Mouse (Mus musculus): ENCODE results near the gene Nit1. TPM values are rescaled to one million over a fixed set of nuclear protein-coding genes. Genes with fewer than 3 reads are reported as not detected.

Nit1 gene
- polyA plus RNA-seq, 1 experiment from 2014 or later: 35.6 TPM

DNA sequence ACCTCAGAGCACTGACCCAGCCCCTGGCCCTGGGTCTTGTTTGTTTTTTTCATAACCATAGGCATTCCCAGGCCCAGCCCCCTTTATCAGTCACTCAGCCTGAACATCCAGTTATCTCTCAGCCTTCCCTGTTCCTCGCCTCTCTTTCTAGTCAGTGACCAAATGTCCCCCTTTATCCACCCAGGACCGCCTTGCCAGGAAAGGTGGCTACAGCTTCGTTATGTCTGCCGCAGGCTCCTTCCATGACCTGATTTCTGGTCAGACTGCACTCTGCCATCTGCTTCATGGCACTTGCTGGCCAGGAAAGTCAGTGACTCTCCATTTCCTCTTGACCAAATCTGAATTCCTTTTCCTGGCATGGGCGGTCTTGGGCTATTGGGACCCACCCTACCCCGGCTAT lies 32.9 kb upstream of the Nit1 start:
- ATAC-seq (replicated peaks; ENCODE audit: low FRiP score): no peak
- WGBS: 86% methylated on average over 6 of the region's 6 CpGs
- peaks cover 3% of the 10 kb centered on the region; the same call in 1 of the 2 replicates for H3K27me3 ChIP-seq (ENCODE audit: control insufficient read depth, insufficient read depth, low read length)

DNA sequence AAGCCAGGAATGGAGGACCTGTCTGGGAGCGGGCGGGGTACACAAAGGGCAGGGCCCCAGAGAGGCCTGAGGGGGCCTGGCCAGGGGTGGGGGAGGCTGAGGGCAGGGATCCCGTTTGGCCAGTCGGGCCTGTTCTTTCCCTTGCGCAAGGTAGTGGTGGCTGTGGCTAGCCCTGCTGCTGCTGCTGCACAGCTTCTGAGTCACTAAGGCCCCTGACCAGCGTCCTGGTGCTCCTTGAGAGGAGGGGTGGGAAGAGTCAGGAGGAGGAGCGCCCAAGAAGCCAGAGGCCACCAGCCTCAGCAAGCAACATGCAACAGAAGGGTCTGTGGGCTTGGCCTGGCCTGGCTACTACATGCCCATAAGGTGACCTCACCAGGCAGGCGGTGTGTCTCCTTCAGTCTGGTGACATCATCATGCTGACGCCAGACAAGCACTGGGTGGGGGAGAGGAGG lies 30.2 kb upstream of the Nit1 start:
- H3K9me3 ChIP-seq (ENCODE audit: control insufficient read depth, low read length): no peaks in the 10 kb centered on the region
- H3K4me1 ChIP-seq (replicated peaks; ENCODE audit: control insufficient read depth, insufficient read depth, low read length): peaks cover 4% of the 10 kb centered on the region; the same call in 1 of the 2 replicates
- no peak overlapping the region for H3K4me2 ChIP-seq (ENCODE audit: low read depth, low read length, severe bottlenecking)
- no peak overlapping the region for H3K9ac ChIP-seq (ENCODE audit: low read length)
- 48% methylated on average over 9 of the region's 9 CpGs for WGBS
- H3K27me3 ChIP-seq (ENCODE audit: control insufficient read depth, insufficient read depth, low read length): peaks cover under 1% of the 10 kb centered on the region; the same call in 1 of the 2 replicates
- no peak overlapping the region for H3K4me3 ChIP-seq (ENCODE audit: low read depth, low read length)
- DNase-seq (ENCODE audit: low spot score) (no peak), ATAC-seq (replicated peaks; ENCODE audit: low FRiP score) (no peak)
- H3K27ac ChIP-seq (ENCODE audit: low read depth, low read length): no peak overlapping the region
- no peaks in the 10 kb centered on the region for H3K36me3 ChIP-seq (ENCODE audit: control insufficient read depth, insufficient read depth, low read length)

More for the DNA sequence above, 32.9 kb upstream of the Nit1 start:
- no peaks in the 10 kb centered on the region for H3K36me3 ChIP-seq (ENCODE audit: control insufficient read depth, insufficient read depth, low read length)
- H3K27ac ChIP-seq (ENCODE audit: low read depth, low read length): no peak overlapping the region
- H3K4me1 ChIP-seq (replicated peaks; ENCODE audit: control insufficient read depth, insufficient read depth, low read length): peaks cover 4% of the 10 kb centered on the region; the same call in 1 of the 2 replicates
- no peak overlapping the region for H3K4me2 ChIP-seq (ENCODE audit: low read depth, low read length, severe bottlenecking)
- no peak for DNase-seq (ENCODE audit: low spot score)
- no peak overlapping the region for H3K4me3 ChIP-seq (ENCODE audit: low read depth, low read length)
- no peaks in the 10 kb centered on the region for H3K9me3 ChIP-seq (ENCODE audit: control insufficient read depth, low read length)
- H3K9ac ChIP-seq (ENCODE audit: low read length): no peak overlapping the region

DNA sequence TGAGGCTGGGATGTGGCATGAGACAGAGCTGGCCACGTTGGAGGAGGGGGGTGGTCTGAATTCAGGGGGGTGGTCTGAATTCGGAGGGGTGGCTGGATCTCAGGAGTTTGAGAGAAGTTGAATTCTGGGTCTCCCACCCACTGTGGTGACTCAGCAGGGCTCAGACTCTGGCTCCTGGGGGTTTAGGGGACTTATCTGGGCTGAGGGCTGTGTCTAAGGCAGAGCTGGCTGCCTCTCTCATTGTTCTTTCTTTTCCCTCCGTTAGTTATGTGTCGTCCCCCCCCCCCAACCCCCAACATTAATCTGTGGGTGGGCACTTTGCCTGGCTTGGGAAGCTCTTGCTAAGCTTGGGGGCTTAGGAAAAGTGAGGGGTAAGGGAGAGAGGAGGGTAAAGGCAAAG lies 28.5 kb upstream of the Nit1 start:
- Histone ChIP-seq H3K4me1 (replicated peaks; ENCODE audit: control insufficient read depth, insufficient read depth, low read length) (0 out of 2 replicates have a peak, but pooled peaks cover 4% of the 10 kb centered on the region), H3K36me3 (ENCODE audit: control insufficient read depth, insufficient read depth, low read length) (no peaks in the 10 kb centered on the region), H3K9me3 (ENCODE audit: control insufficient read depth, low read length) (no peaks in the 10 kb centered on the region), H3K4me2 (ENCODE audit: low read depth, low read length, severe bottlenecking) (no peak overlapping the region), H3K27ac (ENCODE audit: low read depth, low read length) (no peak overlapping the region), H3K9ac (ENCODE audit: low read length) (peak overlapping the region; percentile 12; the same call in 1 of the 2 replicates), H3K27me3 (ENCODE audit: control insufficient read depth, insufficient read depth, low read length) (no peaks in the 10 kb centered on the region; the same call in 1 of the 2 replicates), H3K4me3 (ENCODE audit: low read depth, low read length) (no peak overlapping the region)
- 0% methylated on average over 3 of the region's 4 CpGs for WGBS
- no peak for DNase-seq (ENCODE audit: low spot score)
- ATAC-seq (replicated peaks; ENCODE audit: low FRiP score): 0 out of 2 replicates have a peak, but pooled peaks have one; percentile 4

DNA sequence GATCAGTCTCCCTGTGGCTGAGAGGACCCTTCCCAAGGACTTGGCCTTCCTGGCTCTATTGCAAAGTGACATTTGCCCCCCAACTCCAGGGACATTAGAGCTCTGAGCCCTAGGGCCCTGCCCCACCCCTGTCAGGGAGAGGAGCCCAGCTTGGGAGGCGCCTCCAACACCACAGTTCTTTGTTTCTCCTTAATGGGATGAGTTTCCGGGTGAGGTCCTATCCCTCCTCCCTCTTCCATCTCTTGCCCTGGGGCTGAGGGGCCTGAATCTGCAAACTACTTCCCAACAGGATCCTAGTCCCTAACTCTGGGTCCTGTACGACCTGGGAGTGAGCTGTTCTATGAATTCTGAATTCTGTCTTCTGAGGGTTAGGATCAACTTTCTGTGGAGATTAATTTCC lies 27.4 kb upstream of the Nit1 start:
- no peak for ATAC-seq (replicated peaks; ENCODE audit: low FRiP score)

DNA sequence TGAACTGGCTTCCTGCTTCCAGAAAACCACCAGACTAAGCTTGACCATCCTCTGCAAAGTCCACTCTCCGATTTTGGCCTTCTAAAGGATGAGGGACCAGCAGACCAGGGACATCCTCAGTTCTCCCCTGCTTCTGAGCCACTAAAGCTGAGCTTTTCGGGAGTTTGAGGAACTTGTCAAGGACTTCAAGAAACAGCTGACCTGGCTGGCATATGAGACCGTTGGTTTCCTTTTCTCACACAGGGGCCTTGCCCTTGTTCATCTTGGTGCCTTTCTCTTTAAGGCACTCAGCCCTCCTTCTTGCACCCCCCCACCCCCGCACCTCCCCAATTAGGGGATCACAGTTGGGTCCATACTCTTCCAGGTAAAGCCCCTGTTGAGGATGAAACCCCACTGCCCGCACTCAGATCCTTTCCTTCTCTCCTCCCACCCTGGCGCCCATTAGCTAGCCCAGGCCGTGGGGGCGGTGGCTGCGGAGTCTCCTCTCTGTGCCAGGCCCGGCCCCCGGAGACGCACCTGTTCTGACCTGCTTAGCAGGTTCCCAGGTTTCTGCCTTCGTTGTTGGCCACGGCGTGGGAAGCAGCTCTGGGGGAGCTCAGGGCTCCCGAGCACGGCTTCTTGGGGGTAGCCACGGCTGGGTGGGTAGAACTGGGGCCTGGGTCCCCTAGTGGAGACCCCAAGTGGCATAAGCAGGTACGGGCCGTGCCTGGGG lies 24.6 kb upstream of the Nit1 start, which contains the start of gene Nectin4:
TSS of gene Nectin4 (plus strand) at position 255 of the 712 bp plus-strand sequence.
- H3K27ac ChIP-seq (ENCODE audit: low read depth, low read length): no peak within 1 kb of the TSS
- ATAC-seq (replicated peaks; ENCODE audit: low FRiP score) (no peak), DNase-seq (ENCODE audit: low spot score) (no peak)
- H3K4me1 ChIP-seq (replicated peaks; ENCODE audit: control insufficient read depth, insufficient read depth, low read length): 0 out of 2 replicates have a peak, but pooled peaks cover 4% of the 10 kb centered on the region
- WGBS: 39% methylated on average over 20 of the region's 20 CpGs
- H3K9ac ChIP-seq (ENCODE audit: low read length): no peak within 1 kb of the TSS
- no peaks in the 10 kb centered on the region for H3K9me3 ChIP-seq (ENCODE audit: control insufficient read depth, low read length)
- no peak within 1 kb of the TSS for H3K4me2 ChIP-seq (ENCODE audit: low read depth, low read length, severe bottlenecking)
- no peak within 1 kb of the TSS for H3K4me3 ChIP-seq (ENCODE audit: low read depth, low read length)
- H3K27me3 ChIP-seq (ENCODE audit: control insufficient read depth, insufficient read depth, low read length): no peaks in the 10 kb centered on the region; the same call in 1 of the 2 replicates
- H3K36me3 ChIP-seq (ENCODE audit: control insufficient read depth, insufficient read depth, low read length): no peaks in the 10 kb centered on the region

More for the DNA sequence above, 27.4 kb upstream of the Nit1 start:
- Histone ChIP-seq H3K4me1 (replicated peaks; ENCODE audit: control insufficient read depth, insufficient read depth, low read length) (0 out of 2 replicates have a peak, but pooled peaks cover 4% of the 10 kb centered on the region), H3K36me3 (ENCODE audit: control insufficient read depth, insufficient read depth, low read length) (no peaks in the 10 kb centered on the region), H3K27me3 (ENCODE audit: control insufficient read depth, insufficient read depth, low read length) (no peaks in the 10 kb centered on the region; the same call in 1 of the 2 replicates), H3K27ac (ENCODE audit: low read depth, low read length) (no peak overlapping the region), H3K4me3 (ENCODE audit: low read depth, low read length) (no peak overlapping the region), H3K9me3 (ENCODE audit: control insufficient read depth, low read length) (no peaks in the 10 kb centered on the region), H3K4me2 (ENCODE audit: low read depth, low read length, severe bottlenecking) (no peak overlapping the region), H3K9ac (ENCODE audit: low read length) (no peak overlapping the region)
- WGBS: 34% methylated on average over 3 of the region's 3 CpGs
- DNase-seq (ENCODE audit: low spot score): no peak

DNA sequence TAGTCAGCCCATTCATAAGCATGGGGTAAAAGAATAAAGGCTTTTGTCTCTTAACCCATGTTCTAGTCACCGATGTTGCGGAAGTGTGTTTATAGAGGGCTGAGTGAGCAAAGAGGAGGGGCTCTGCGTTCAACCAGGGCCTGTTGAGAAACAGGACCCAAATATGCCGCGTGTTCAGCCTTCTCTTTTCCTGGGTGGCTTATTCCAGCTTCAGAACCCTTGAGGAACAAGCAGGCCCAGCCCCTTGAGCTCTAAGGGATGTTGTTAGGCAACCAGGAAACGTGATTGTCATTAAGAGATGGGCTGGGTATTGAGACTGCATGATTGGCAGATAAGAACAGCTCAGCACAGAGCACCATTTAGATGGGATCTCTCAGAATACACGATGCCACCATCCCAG lies 20.5 kb upstream of the Nit1 start:
- no peaks in the 10 kb centered on the region for H3K36me3 ChIP-seq (ENCODE audit: control insufficient read depth, insufficient read depth, low read length)
- no peak for DNase-seq (ENCODE audit: low spot score)
- H3K4me1 ChIP-seq (replicated peaks; ENCODE audit: control insufficient read depth, insufficient read depth, low read length): no peaks in the 10 kb centered on the region
- no peak for ATAC-seq (replicated peaks; ENCODE audit: low FRiP score)
- no peak overlapping the region for H3K27ac ChIP-seq (ENCODE audit: low read depth, low read length)
- no peaks in the 10 kb centered on the region for H3K9me3 ChIP-seq (ENCODE audit: control insufficient read depth, low read length)
- H3K4me3 ChIP-seq (ENCODE audit: low read depth, low read length): no peak overlapping the region
- no peaks in the 10 kb centered on the region for H3K27me3 ChIP-seq (ENCODE audit: control insufficient read depth, insufficient read depth, low read length)
- no peak overlapping the region for H3K9ac ChIP-seq (ENCODE audit: low read length)
- no peak overlapping the region for H3K4me2 ChIP-seq (ENCODE audit: low read depth, low read length, severe bottlenecking)
- 69% methylated on average over 7 of the region's 7 CpGs for WGBS

DNA sequence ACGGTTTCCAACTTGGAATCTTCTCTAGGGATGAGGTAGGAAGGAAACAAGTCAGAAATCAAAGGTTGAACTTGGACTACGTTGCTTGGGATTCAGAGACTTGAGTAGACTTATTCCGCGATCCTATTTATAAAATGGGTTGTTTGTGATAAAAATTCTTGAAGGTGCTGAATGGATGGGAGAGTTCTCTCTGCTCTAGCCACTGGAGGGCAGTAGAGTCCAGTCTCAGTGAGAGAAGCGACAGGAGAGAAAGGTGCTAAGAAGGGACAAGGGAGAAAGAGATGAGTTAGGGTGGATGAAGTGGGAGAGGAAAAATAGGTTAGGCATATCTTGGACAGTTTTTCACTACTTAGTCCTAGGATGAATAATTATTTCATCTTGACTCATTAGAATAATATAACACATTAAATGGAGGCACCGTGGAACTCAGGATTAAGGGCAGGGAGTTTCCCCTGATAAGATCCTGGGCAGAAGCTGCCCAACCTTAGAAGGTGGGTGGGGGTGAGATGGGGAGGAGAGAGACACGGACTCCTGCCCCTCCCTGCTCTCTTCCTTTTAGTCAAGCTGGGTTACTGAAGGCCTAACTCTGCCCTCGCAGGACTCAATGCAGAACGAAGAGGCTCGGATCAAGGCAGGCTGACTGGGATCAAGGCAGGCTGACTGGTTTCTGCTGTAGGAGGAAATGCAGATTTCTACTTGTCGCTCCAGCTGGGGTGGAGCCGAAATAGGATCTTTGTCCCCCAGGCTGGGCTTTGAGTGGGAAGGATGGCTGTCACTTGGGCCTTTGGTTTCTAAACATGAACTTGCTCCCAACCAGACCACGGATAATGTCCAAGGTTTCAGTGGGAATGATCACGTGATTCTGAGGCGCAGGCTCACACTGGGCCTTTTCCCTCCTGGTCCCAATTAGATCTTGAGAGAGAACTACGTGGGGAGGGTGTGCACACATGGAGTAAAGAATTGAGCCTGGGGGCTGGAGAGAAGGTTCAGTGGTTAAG lies 16.0 kb upstream of the Nit1 start:
- ATAC-seq (replicated peaks; ENCODE audit: low FRiP score): peak; percentile 64
- whole genome bisulfite sequencing: 36% methylated on average over 16 of the region's 16 CpGs
- H3K4me2 ChIP-seq (ENCODE audit: low read depth, low read length, severe bottlenecking): peak overlapping the region; percentile 70
- no peaks in the 10 kb centered on the region for H3K27me3 ChIP-seq (ENCODE audit: control insufficient read depth, insufficient read depth, low read length)
- H3K27ac ChIP-seq (ENCODE audit: low read depth, low read length): peak overlapping the region; percentile 42; the same call in 1 of the 2 replicates
- peaks cover 9% of the 10 kb centered on the region for H3K36me3 ChIP-seq (ENCODE audit: control insufficient read depth, insufficient read depth, low read length)
- peak overlapping the region; percentile 43 for H3K4me3 ChIP-seq (ENCODE audit: low read depth, low read length)
- H3K9me3 ChIP-seq (ENCODE audit: control insufficient read depth, low read length): peaks cover 3% of the 10 kb centered on the region; the same call in 1 of the 2 replicates
- peak; percentile 74 for DNase-seq (ENCODE audit: low spot score)
- H3K4me1 ChIP-seq (replicated peaks; ENCODE audit: control insufficient read depth, insufficient read depth, low read length): peaks cover 3% of the 10 kb centered on the region; the same call in 1 of the 2 replicates
- H3K9ac ChIP-seq (ENCODE audit: low read length): peak overlapping the region; percentile 56

DNA sequence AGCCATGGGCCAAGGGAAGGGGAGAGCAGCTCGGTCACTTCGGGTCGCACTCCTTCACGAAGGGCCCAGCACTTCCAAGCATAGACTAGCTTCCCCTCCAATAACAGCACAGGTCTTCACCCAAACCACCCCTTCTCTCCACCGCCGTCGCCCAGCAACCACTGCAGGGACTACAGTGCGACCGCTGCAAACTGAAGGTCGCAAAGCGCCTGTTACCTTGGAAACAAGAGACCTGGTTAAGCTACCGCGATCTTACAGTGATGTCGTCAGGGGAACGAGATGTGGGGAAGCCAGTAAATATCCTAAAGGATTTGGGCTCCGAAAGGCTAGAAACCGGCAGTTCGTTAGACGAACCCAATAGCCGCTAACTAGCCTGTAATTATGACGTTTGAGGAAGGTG lies 15.2 kb upstream of the Nit1 start, which contains the start of gene Klhdc9:
TSS of gene Klhdc9 (minus strand) at position 143 of the 400 bp plus-strand sequence.
- peak within 1 kb of the TSS; percentile 70 for H3K4me2 ChIP-seq (ENCODE audit: low read depth, low read length, severe bottlenecking)
- DNase-seq (ENCODE audit: low spot score): peak; percentile 95
- no peaks in the 10 kb centered on the region for H3K27me3 ChIP-seq (ENCODE audit: control insufficient read depth, insufficient read depth, low read length)
- H3K9me3 ChIP-seq (ENCODE audit: control insufficient read depth, low read length): peaks cover 3% of the 10 kb centered on the region; the same call in 1 of the 2 replicates
- H3K4me1 ChIP-seq (replicated peaks; ENCODE audit: control insufficient read depth, insufficient read depth, low read length): peaks cover 3% of the 10 kb centered on the region; the same call in 1 of the 2 replicates
- under 1% methylated on average over 21 of the region's 21 CpGs for WGBS
- peak within 1 kb of the TSS; percentile 43 for H3K4me3 ChIP-seq (ENCODE audit: low read depth, low read length)
- peaks cover 9% of the 10 kb centered on the region for H3K36me3 ChIP-seq (ENCODE audit: control insufficient read depth, insufficient read depth, low read length)
- ATAC-seq (replicated peaks; ENCODE audit: low FRiP score): peak; percentile 96
- peak within 1 kb of the TSS; percentile 58 for H3K9ac ChIP-seq (ENCODE audit: low read length)
- peak within 1 kb of the TSS; percentile 42; the same call in 1 of the 2 replicates for H3K27ac ChIP-seq (ENCODE audit: low read depth, low read length)

All from forebrain, embryonic 11.5 days (tissue).